Mouse (Mus musculus) myocyte (in vitro differentiated cells): ENCODE results near the gene Gna14.

Experiments
- CEBPB ChIP-seq: IDR thresholded peaks from 2 replicates; pipeline ENCODE4 v1.6.1; 2011; ENCODE audit warnings: mild to moderate bottlenecking, moderate library complexity; ENCODE audit not compliant: poor library complexity, insufficient read depth, severe bottlenecking
- E2F4 ChIP-seq: IDR thresholded peaks from one replicate; pipeline ENCODE4 v1.6.1; 2011; ENCODE audit warnings: mild to moderate bottlenecking, control low read depth, moderate library complexity; ENCODE audit not compliant: insufficient read depth
- MAX ChIP-seq: IDR thresholded peaks from one replicate; pipeline ENCODE4 v1.6.1; 2011; ENCODE audit warnings: low read depth, mild to moderate bottlenecking, control low read depth
- MYOD1 ChIP-seq, 3 experiments: IDR thresholded peaks; one replicate each; pipeline ENCODE4 v1.6.1; 2011; ENCODE audit warnings: control low read depth in 2 of 3, low read depth in 2 of 3, mild to moderate bottlenecking in 2 of 3, moderate library complexity in 1 of 3; ENCODE audit not compliant: insufficient read length in 2 of 3, control insufficient read depth in 1 of 3
- MYOG ChIP-seq, 3 experiments: IDR thresholded peaks; one replicate each; pipeline ENCODE4 v1.6.1; 2011; ENCODE audit warnings: control low read depth in 2 of 3, low read depth in 2 of 3, mild to moderate bottlenecking in 2 of 3; ENCODE audit not compliant: insufficient read length in 2 of 3, control insufficient read depth in 1 of 3, insufficient read depth in 1 of 3
- POLR2A ChIP-seq: IDR thresholded peaks from one replicate; pipeline ENCODE4 v1.6.1; 2011; ENCODE audit warnings: low read depth, mild to moderate bottlenecking, control low read depth, moderate library complexity; ENCODE audit not compliant: insufficient read length
- POLR2AphosphoS2 ChIP-seq: IDR thresholded peaks from one replicate; pipeline ENCODE4 v1.6.1; 2011; ENCODE audit warnings: low read depth, control low read depth; ENCODE audit not compliant: insufficient read length
- REST ChIP-seq: IDR thresholded peaks from one replicate; pipeline ENCODE4 v1.6.1; 2011; ENCODE audit warnings: mild to moderate bottlenecking, control low read depth, moderate library complexity; ENCODE audit not compliant: insufficient read depth, insufficient read length
- SRF ChIP-seq: IDR thresholded peaks from one replicate; pipeline ENCODE4 v1.6.1; 2011; ENCODE audit warnings: low read depth; ENCODE audit not compliant: control insufficient read depth, insufficient read length
- TCF12 ChIP-seq: IDR thresholded peaks from one replicate; pipeline ENCODE4 v1.6.1; 2011; ENCODE audit warnings: mild to moderate bottlenecking, control low read depth; ENCODE audit not compliant: poor library complexity, insufficient read depth, severe bottlenecking
- TCF3 ChIP-seq: IDR thresholded peaks from one replicate; pipeline ENCODE4 v1.6.1; 2011; ENCODE audit warnings: low read depth, control low read depth; ENCODE audit not compliant: insufficient read length
- USF1 ChIP-seq: IDR thresholded peaks from one replicate; pipeline ENCODE4 v1.6.1; 2011; ENCODE audit warnings: low read depth, mild to moderate bottlenecking, control low read depth, moderate library complexity

- no peak for TF ChIP-seq USF1
- no peak for TF ChIP-seq POLR2A
- TF ChIP-seq POLR2AphosphoS2, result no peak
- TF ChIP-seq TCF12, result no peak
- TF ChIP-seq MYOD1 (IDR thresholded peaks at IDR 0.05; ENCODE audit: control insufficient read depth in 1 of 3, insufficient read length in 2 of 3, low read depth in 2 of 3), result no peak
- no peak for TF ChIP-seq MAX
- TF ChIP-seq REST, result no peak
- no peak for TF ChIP-seq E2F4
- no peak for TF ChIP-seq MYOG (IDR thresholded peaks at IDR 0.05; ENCODE audit: control insufficient read depth in 1 of 3, insufficient read depth in 1 of 3, insufficient read length in 2 of 3, low read depth in 2 of 3)
- TF ChIP-seq SRF, result no peak
- TF ChIP-seq CEBPB, result no peak
- TF ChIP-seq TCF3, result no peak
These were observed 189.4 kb downstream of the Gna14 start for GRCm38 (mm10) chr19:16624994-16625393.
